Mouse (Mus musculus) CH12.LX (cell line): ENCODE results near the gene Ttc3. TPM values are rescaled to one million over a fixed set of nuclear protein-coding genes. Genes with fewer than 3 reads are reported as not detected.

ENCODE experiments used
- DNase-seq: peaks from one replicate; pipeline ENCODE4 v3.0.0-alpha.2; 2013; ENCODE audit errors: extremely low read depth
- H3K27ac ChIP-seq: 2 replicates; pipeline ENCODE4 v1.5.1; 2012; ENCODE audit warnings: low read depth, mild to moderate bottlenecking, control low read depth, moderate library complexity; ENCODE audit not compliant: insufficient read depth
- H3K27me3 ChIP-seq: replicated peaks from 2 replicates; pipeline ENCODE3; 2012; ENCODE audit warnings: inconsistent platforms
- H3K36me3 ChIP-seq, 2 experiments: replicated peaks in 1 of 2; 2 replicates each; pipeline versions ENCODE3 to v1.6.1; 2012; ENCODE audit warnings: inconsistent platforms in 1 of 2, low read length in 1 of 2, mild to moderate bottlenecking in 1 of 2, mixed read lengths in 1 of 2, moderate library complexity in 1 of 2; ENCODE audit not compliant: control insufficient read depth in 1 of 2, insufficient read depth in 1 of 2
- H3K4me1 ChIP-seq, 2 experiments: 2 replicates each; pipeline ENCODE4 v1.6.1; 2012; ENCODE audit warnings: inconsistent platforms in 1 of 2, moderate library complexity in 1 of 2; ENCODE audit not compliant: insufficient read depth in 2 of 2, control insufficient read depth in 1 of 2
- H3K4me2 ChIP-seq: 2 replicates; pipeline ENCODE4 v1.6.1; 2012; ENCODE audit warnings: low read depth, mild to moderate bottlenecking, control low read depth; ENCODE audit not compliant: poor library complexity, insufficient read depth, severe bottlenecking
- H3K4me3 ChIP-seq, 3 experiments: fragments of 150-350 bp in 1 of 3; sonication (generic) in 1 of 3; replicated peaks in 1 of 3; 2 replicates each; pipeline versions ENCODE3 to v1.5.1; 2011 to 2012; ENCODE audit warnings: low read depth in 2 of 3, low read length in 2 of 3, mild to moderate bottlenecking in 2 of 3, moderate library complexity in 2 of 3, control low read depth in 1 of 3, improper control_type of control experiment in 1 of 3, inconsistent platforms in 1 of 3, mixed read lengths in 1 of 3; ENCODE audit not compliant: poor library complexity in 1 of 3
- H3K79me2 ChIP-seq: replicated peaks from 2 replicates; pipeline ENCODE4 v1.6.1; 2012; ENCODE audit warnings: mild to moderate bottlenecking, moderate library complexity; ENCODE audit not compliant: control insufficient read depth, poor library complexity, insufficient read depth, severe bottlenecking; ENCODE audit errors: extremely low read depth
- H3K9ac ChIP-seq: 2 replicates; pipeline ENCODE4 v1.6.1; 2012; ENCODE audit warnings: low read depth, mild to moderate bottlenecking, control low read depth, moderate library complexity; ENCODE audit not compliant: insufficient read depth
- H3K9me3 ChIP-seq: replicated peaks from 2 replicates; pipeline ENCODE3; 2012; ENCODE audit warnings: low read length, inconsistent platforms, mixed read lengths
- BHLHE40 ChIP-seq: IDR thresholded peaks from 2 replicates; pipeline ENCODE4 v1.6.1; 2011; ENCODE audit warnings: mild to moderate bottlenecking, low read depth, low read length, improper control_type of control experiment
- CHD1 ChIP-seq: IDR thresholded peaks from 2 replicates; pipeline ENCODE4 v1.6.1; 2012; ENCODE audit warnings: low read depth, low read length, improper control_type of control experiment, inconsistent platforms
- CHD2 ChIP-seq: IDR thresholded peaks from 2 replicates; pipeline ENCODE4 v1.6.1; 2011; ENCODE audit warnings: low read length, improper control_type of control experiment
- CTCF ChIP-seq, 2 experiments: IDR thresholded peaks in 1 of 2; conservative IDR thresholded peaks in 1 of 2; 2 replicates each; pipeline ENCODE4 v1.5.1; 2011 to 2012; ENCODE audit warnings: low read depth in 2 of 2, low read length in 2 of 2, improper control_type of control experiment in 1 of 2, inconsistent platforms in 1 of 2, mild to moderate bottlenecking in 1 of 2, moderate library complexity in 1 of 2
- E2F4 ChIP-seq: IDR thresholded peaks from 2 replicates; pipeline ENCODE4 v1.6.1; 2011; ENCODE audit warnings: low read depth, low read length, improper control_type of control experiment; ENCODE audit not compliant: insufficient replicate concordance
- ELF1 ChIP-seq: IDR thresholded peaks from 2 replicates; pipeline ENCODE4 v1.6.1; 2014; ENCODE audit warnings: low read depth, mild to moderate bottlenecking, inconsistent platforms, low read length, improper control_type of control experiment
- EP300 ChIP-seq: IDR thresholded peaks from 2 replicates; pipeline ENCODE4 v1.6.1; 2011; ENCODE audit warnings: low read length, improper control_type of control experiment
- ETS1 ChIP-seq: conservative IDR thresholded peaks from 2 replicates; pipeline ENCODE4 v1.6.1; 2012; ENCODE audit warnings: low read depth, mild to moderate bottlenecking, inconsistent platforms, low read length, improper control_type of control experiment, moderate library complexity
- GABPA ChIP-seq: IDR thresholded peaks from 2 replicates; pipeline ENCODE4 v1.6.1; 2012; ENCODE audit warnings: low read depth, low read length, improper control_type of control experiment, inconsistent platforms; ENCODE audit not compliant: insufficient replicate concordance
- HCFC1 ChIP-seq: IDR thresholded peaks from 2 replicates; pipeline ENCODE4 v1.6.1; 2012; ENCODE audit warnings: low read depth, mild to moderate bottlenecking, inconsistent platforms, low read length, improper control_type of control experiment
- IRF4 ChIP-seq: IDR thresholded peaks from 2 replicates; pipeline ENCODE4 v1.6.1; 2014; ENCODE audit warnings: low read depth, mild to moderate bottlenecking, inconsistent platforms, low read length, improper control_type of control experiment
- JUN ChIP-seq: IDR thresholded peaks from 2 replicates; pipeline ENCODE4 v1.6.1; 2011; ENCODE audit warnings: low read depth, mild to moderate bottlenecking, low read length, improper control_type of control experiment, moderate library complexity; ENCODE audit not compliant: insufficient read depth
- JUND ChIP-seq: conservative IDR thresholded peaks from 2 replicates; pipeline ENCODE4 v1.6.1; 2011; ENCODE audit warnings: low read depth, low read length, improper control_type of control experiment
- KAT2A ChIP-seq: IDR thresholded peaks from 2 replicates; pipeline ENCODE4 v1.6.1; 2012; ENCODE audit warnings: low read length, improper control_type of control experiment, inconsistent platforms; ENCODE audit not compliant: insufficient replicate concordance
- MAFK ChIP-seq: IDR thresholded peaks from 2 replicates; pipeline ENCODE4 v1.6.1; 2011; ENCODE audit warnings: low read length, improper control_type of control experiment; ENCODE audit not compliant: insufficient replicate concordance
- MAX ChIP-seq: IDR thresholded peaks from 2 replicates; pipeline ENCODE4 v1.6.1; 2011; ENCODE audit warnings: low read length, improper control_type of control experiment
- MAZ ChIP-seq: IDR thresholded peaks from 2 replicates; pipeline ENCODE4 v1.6.1; 2012; ENCODE audit warnings: low read depth, mild to moderate bottlenecking, inconsistent platforms, low read length, improper control_type of control experiment, moderate library complexity
- MEF2A ChIP-seq: IDR thresholded peaks from 2 replicates; pipeline ENCODE4 v1.6.1; 2014; ENCODE audit warnings: low read depth, mild to moderate bottlenecking, inconsistent platforms, low read length, improper control_type of control experiment, borderline replicate concordance
- MXI1 ChIP-seq: IDR thresholded peaks from 2 replicates; pipeline ENCODE4 v1.6.1; 2011; ENCODE audit warnings: mild to moderate bottlenecking, low read depth, low read length, improper control_type of control experiment
- MYC ChIP-seq: IDR thresholded peaks from 2 replicates; pipeline ENCODE4 v1.6.1; 2011; ENCODE audit warnings: low read depth, mild to moderate bottlenecking, improper control_type of control experiment, low read length
- NELFE ChIP-seq: IDR thresholded peaks from 2 replicates; pipeline ENCODE4 v1.6.1; 2011; ENCODE audit warnings: low read depth, low read length, improper control_type of control experiment
- NRF1 ChIP-seq: IDR thresholded peaks from 2 replicates; pipeline ENCODE4 v1.6.1; 2014; ENCODE audit warnings: low read depth, mild to moderate bottlenecking, inconsistent platforms, low read length, improper control_type of control experiment, moderate library complexity
- PAX5 ChIP-seq: IDR thresholded peaks from 2 replicates; pipeline ENCODE4 v1.6.1; 2012; ENCODE audit warnings: low read length, inconsistent platforms, mixed read lengths
- POLR2A ChIP-seq: IDR thresholded peaks from 2 replicates; pipeline ENCODE4 v1.6.1; 2011; ENCODE audit warnings: low read depth, mild to moderate bottlenecking, improper control_type of control experiment, low read length
- POLR2AphosphoS2 ChIP-seq: IDR thresholded peaks from 2 replicates; pipeline ENCODE4 v1.6.1; 2011; ENCODE audit warnings: low read depth, low read length, improper control_type of control experiment
- RAD21 ChIP-seq: IDR thresholded peaks from 2 replicates; pipeline ENCODE4 v1.6.1; 2011; ENCODE audit warnings: low read depth, mild to moderate bottlenecking, low read length, improper control_type of control experiment, moderate library complexity
- RCOR1 ChIP-seq: conservative IDR thresholded peaks from 2 replicates; pipeline ENCODE4 v1.6.1; 2012; ENCODE audit warnings: low read depth, mild to moderate bottlenecking, inconsistent platforms, low read length, improper control_type of control experiment
- SIN3A ChIP-seq: IDR thresholded peaks from 2 replicates; pipeline ENCODE4 v1.6.1; 2012; ENCODE audit warnings: low read length, improper control_type of control experiment, inconsistent platforms
- SMC3 ChIP-seq: IDR thresholded peaks from 2 replicates; pipeline ENCODE4 v1.6.1; 2011; ENCODE audit warnings: low read depth, low read length, improper control_type of control experiment
- TBP ChIP-seq: conservative IDR thresholded peaks from 2 replicates; pipeline ENCODE4 v1.6.1; 2011; ENCODE audit warnings: low read depth, low read length, improper control_type of control experiment
- TCF12 ChIP-seq: IDR thresholded peaks from 2 replicates; pipeline ENCODE4 v1.6.1; 2014; ENCODE audit warnings: low read depth, mild to moderate bottlenecking, inconsistent platforms, low read length, improper control_type of control experiment
- UBTF ChIP-seq: IDR thresholded peaks from 2 replicates; pipeline ENCODE4 v1.6.1; 2012; ENCODE audit warnings: low read depth, mild to moderate bottlenecking, inconsistent platforms, low read length, improper control_type of control experiment, moderate library complexity
- USF1 ChIP-seq: IDR thresholded peaks from 2 replicates; pipeline ENCODE4 v1.6.1; 2014; ENCODE audit warnings: low read depth, mild to moderate bottlenecking, inconsistent platforms, low read length, improper control_type of control experiment
- USF2 ChIP-seq: conservative IDR thresholded peaks from 2 replicates; pipeline ENCODE4 v1.6.1; 2011; ENCODE audit warnings: low read depth, low read length, improper control_type of control experiment
- ZC3H11A ChIP-seq: IDR thresholded peaks from 2 replicates; pipeline ENCODE4 v1.6.1; 2012; ENCODE audit warnings: low read depth, mild to moderate bottlenecking, inconsistent platforms, low read length, improper control_type of control experiment
- ZKSCAN1 ChIP-seq: IDR thresholded peaks from 2 replicates; pipeline ENCODE4 v1.6.1; 2012; ENCODE audit warnings: low read depth, inconsistent platforms, low read length, improper control_type of control experiment, borderline replicate concordance
- ZMIZ1 ChIP-seq: IDR thresholded peaks from 2 replicates; pipeline ENCODE4 v1.6.1; 2012; ENCODE audit warnings: low read depth, mild to moderate bottlenecking, inconsistent platforms, low read length, improper control_type of control experiment
- ZNF384 ChIP-seq: IDR thresholded peaks from 2 replicates; pipeline ENCODE4 v1.6.1; 2012; ENCODE audit warnings: low read depth, low read length, improper control_type of control experiment, inconsistent platforms
- dilution Hi-C: fragments of 300-500 bp; cut with MboI; formaldehyde crosslinking; loops from 2 replicates; pipeline ENCODE4 v1.14.3; 2020; ENCODE audit warnings: low sequenced_read_pairs; ENCODE audit not compliant: extremely low pct_unique_long_range_greater_than_20kb, extremely low pct_ligation_motif_present
- in situ Hi-C: fragments of 300-500 bp; cut with MboI; formaldehyde crosslinking; loops from 3 replicates; pipeline ENCODE4 v1.14.3; 2019; ENCODE audit warnings: low sequenced_read_pairs, low pct_ligation_motif_present, low pct_unique_long_range_greater_than_20kb, mixed read lengths
- polyA plus RNA-seq: library from polyadenylated mRNA; unstranded; fragments of >175 nt; gene quantifications from 2 replicates; pipeline ENCODE4 v1.2.1, GENCODE M21; 2012; ENCODE audit warnings: low read depth; ENCODE audit not compliant: insufficient read length
- total RNA-seq, 2 experiments: library from RNA; depleted of rRNA; stranded (reverse); fragments of 300-350 nt in 1 of 2; fragments of >200 nt in 1 of 2; gene quantifications; 2 replicates each; pipeline ENCODE4 v1.2.3; 2012 to 2014

Gene Ttc3
- 65.2 and 74.5 TPM in 2 replicates for total RNA-seq (2012; rRNA removed)
- 59.0 TPM in 2 replicates for total RNA-seq (2014; rRNA removed)
- 67.7 and 73.4 TPM in 2 replicates for polyA plus RNA-seq

DNA sequence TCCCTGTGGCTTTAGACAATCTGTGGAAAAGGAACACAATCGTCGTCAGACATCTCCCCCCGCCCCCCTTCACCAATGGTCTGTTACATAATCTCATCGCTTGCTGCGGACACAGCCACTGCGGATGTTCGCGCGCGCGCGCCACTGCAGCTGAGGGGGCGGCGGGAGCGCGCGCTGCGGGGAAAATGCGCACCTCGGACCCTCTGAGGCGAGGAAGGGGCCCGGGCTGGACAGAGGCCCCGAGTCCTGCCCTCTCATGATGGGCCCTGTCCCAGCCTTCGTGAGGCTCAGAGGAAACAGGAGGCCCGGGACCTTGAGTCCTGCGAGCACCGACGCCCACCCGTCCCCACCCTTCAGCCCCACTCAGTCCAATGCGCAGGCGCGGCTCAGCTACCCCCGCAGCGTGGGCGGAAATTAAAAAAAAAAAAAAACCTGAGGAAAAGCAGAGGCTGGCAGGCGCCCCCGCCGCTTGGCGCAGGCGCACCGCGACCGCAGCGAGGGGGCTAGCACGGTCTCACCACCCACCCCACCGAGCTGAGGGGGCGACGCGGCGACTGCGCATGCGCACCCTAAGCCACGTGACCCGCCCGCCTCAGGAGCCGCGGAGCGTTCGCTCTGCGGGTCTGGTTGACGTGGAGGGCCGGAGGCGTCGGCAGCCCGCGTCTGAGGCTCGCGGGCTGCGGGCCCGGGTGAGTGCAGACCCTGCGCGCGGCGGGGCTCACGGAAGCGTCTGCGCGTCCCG, at the start of gene Ttc3:
Ttc3 (plus strand) TSS at position 446 of the 742 bp plus-strand sequence.
- peaks cover 8 to 54% of the 10 kb centered on the region in 2 experiments; a peak in 3 of 4 replicates for H3K4me1 ChIP-seq

DNA sequence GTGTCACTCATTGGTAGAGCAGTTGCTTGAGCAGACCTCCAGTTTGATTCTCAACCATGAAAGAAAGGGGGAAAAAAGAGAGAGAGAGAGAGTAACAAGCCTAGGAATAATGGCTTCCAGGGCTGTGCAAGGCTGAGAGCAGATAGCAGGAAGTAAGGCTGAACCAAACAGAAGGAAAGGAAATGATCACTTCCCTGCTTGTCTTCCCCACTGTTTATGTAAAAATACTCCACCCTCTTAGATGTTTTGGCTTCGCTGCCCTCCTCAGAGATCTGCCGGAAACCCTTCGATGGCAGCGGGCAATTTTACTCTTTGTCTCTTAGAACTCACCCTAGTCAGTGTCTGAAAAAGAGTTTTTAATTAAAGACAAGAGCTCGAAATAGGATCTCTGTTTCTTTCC, 46.7 kb upstream of the Ttc3 start:
- Histone ChIP-seq H3K79me2 (no peaks in the 10 kb centered on the region), H3K36me3 (no peaks in the 10 kb centered on the region), H3K9me3 (peaks cover 4% of the 10 kb centered on the region), H3K27ac (no peak overlapping the region), H3K4me3 (no peak overlapping the region), H3K4me1 (peaks cover 11 to 27% of the 10 kb centered on the region in 2 experiments), H3K9ac (no peak overlapping the region), H3K27me3 (no peaks in the 10 kb centered on the region), H3K4me2 (no peak overlapping the region)
- no peak for DNase-seq
- in situ Hi-C loops, result no loop called here
- dilution Hi-C loops, result no loop called here
- TF ChIP-seq MAFK (no peak), USF1 (no peak), ZNF384 (no peak), ZMIZ1 (no peak), JUND (no peak), CHD1 (no peak), RAD21 (no peak), SMC3 (no peak), ZKSCAN1 (no peak), ZC3H11A (no peak), TBP (no peak), MYC (no peak), KAT2A (no peak), USF2 (no peak), PAX5 (no peak)

More for the DNA sequence above, at the start of gene Ttc3:
- Histone ChIP-seq H3K9ac (peak within 1 kb of the TSS; percentile 77), H3K79me2 (peaks cover 25% of the 10 kb centered on the region), H3K9me3 (no peaks in the 10 kb centered on the region), H3K4me2 (peak within 1 kb of the TSS; percentile 90), H3K4me3 (peak within 1 kb of the TSS; percentile 73 to 94 (median 83)), H3K27ac (peak within 1 kb of the TSS; percentile 54)
- dilution Hi-C loops, result no loop called here
- DNase-seq, result peak; percentile 89
- TF ChIP-seq TCF12, result peak; percentile 75
- peak; percentile 94 for TF ChIP-seq ZNF384
- TF ChIP-seq ELF1, result peak; percentile 26
- no peak for TF ChIP-seq CTCF (conservative IDR thresholded peaks at IDR 0.05 in 1 of 2, IDR thresholded peaks at IDR 0.05 in 1 of 2; ENCODE audit: low read depth in 2 of 2, low read length in 2 of 2)
- peak; percentile 28; the same call in 1 of the 2 replicates for TF ChIP-seq MYC
- TF ChIP-seq PAX5, result no peak
- TF ChIP-seq NRF1, result peak; percentile 93
- peak; percentile 91 for TF ChIP-seq USF2
- TF ChIP-seq MAX, result peak; percentile 94
- no peak for TF ChIP-seq JUN
- TF ChIP-seq MAFK, result no peak
- peak; percentile 66; the same call in 1 of the 2 replicates for TF ChIP-seq RCOR1
- no peak for TF ChIP-seq CHD2
- no peak for TF ChIP-seq RAD21
- TF ChIP-seq NELFE, result peak; percentile 88
- no peak for TF ChIP-seq GABPA
- TF ChIP-seq E2F4, result no peak
- TF ChIP-seq BHLHE40, result peak; percentile 87
- TF ChIP-seq KAT2A, result 0 out of 2 replicates have a peak, but pooled peaks have one; percentile 49
- no peak for TF ChIP-seq EP300
- TF ChIP-seq ZMIZ1, result peak; percentile 76
- TF ChIP-seq SMC3, result no peak
- no peak; the same call in 1 of the 2 replicates for TF ChIP-seq POLR2AphosphoS2
- TF ChIP-seq MEF2A, result no peak; the same call in 1 of the 2 replicates
- peak; percentile 89; the same call in 1 of the 2 replicates for TF ChIP-seq SIN3A
- TF ChIP-seq ETS1, result 0 out of 2 replicates have a peak, but pooled peaks have one; percentile 27
- 0 out of 2 replicates have a peak, but pooled peaks have one; percentile 32 for TF ChIP-seq TBP
- TF ChIP-seq UBTF, result peak; percentile 80; the same call in 1 of the 2 replicates
- TF ChIP-seq MAZ, result peak; percentile 88
- peak; percentile 64 for TF ChIP-seq HCFC1
- no peak for TF ChIP-seq ZKSCAN1
- TF ChIP-seq CHD1, result no peak
- TF ChIP-seq JUND, result no peak
- peak; percentile 92 for TF ChIP-seq POLR2A
- peak; percentile 92; the same call in 1 of the 2 replicates for TF ChIP-seq MXI1
- no peak for TF ChIP-seq ZC3H11A
- peak; percentile 26; the same call in 1 of the 2 replicates for TF ChIP-seq IRF4
- peak; percentile 99 for TF ChIP-seq USF1
- TF ChIP-seq, all 38 proteins: peak for 22
- Histone ChIP-seq H3K36me3 (peaks cover 2 to 19% of the 10 kb centered on the region in 2 experiments), H3K27me3 (no peaks in the 10 kb centered on the region)
- in situ Hi-C loops, result no loop called here
